Mouse (Mus musculus): ENCODE data around the gene Znrd1. TPM values are rescaled to one million over a fixed set of nuclear protein-coding genes. Genes with fewer than 3 reads are reported as not detected.

Znrd1 gene
- polyA plus RNA-seq (2015; fragmentation: Nextera tagmentation; extraction: Ambion mirVana), result 106 and 115 TPM in 2 replicates

DNA sequence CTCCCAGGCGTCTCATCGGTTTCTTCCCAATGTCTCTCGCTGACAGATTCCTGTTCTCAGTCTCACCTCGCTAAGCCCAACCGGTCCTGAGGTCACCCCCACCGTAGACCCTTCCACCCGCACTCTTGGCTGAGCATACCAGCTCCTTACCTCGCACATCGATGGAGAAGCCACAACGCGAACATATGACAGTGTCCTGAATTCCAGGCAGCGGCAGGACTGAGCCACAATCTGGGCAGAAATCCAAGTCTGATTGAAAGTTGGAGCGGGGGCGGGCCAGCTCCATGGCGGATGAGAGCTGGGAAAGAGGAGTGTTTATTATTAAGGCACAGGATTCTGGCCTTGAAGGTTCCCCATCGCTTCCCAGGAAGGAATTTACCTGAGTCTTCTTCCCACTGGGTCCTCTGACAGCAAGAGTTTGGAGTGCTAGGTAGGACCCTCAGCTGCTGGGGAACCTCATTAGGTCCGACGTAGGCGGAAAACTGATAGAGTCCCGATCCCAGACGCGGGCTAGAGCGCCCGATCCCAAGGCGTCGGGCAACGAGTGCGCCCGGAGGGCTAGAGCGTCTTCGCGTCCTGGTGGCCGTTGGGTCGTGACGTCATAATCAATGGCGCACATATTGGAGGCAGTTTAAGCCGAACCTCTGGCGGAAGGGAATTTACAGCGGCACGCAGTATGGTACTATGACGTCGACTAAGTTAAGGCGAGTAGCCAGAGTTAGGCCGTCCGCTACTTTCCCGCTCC is at the start of gene Znrd1, which contains the start of gene Znrd1as:
Gene Znrd1 (minus strand): TSS at position 561 of the 745 bp plus-strand sequence.
Gene Znrd1as (plus strand): TSS at position 594 of the 745 bp plus-strand sequence.
- no peaks in the 10 kb centered on the region for H3K27me3 ChIP-seq
- peak within 1 kb of the TSS; percentile 64 for H3K4me3 ChIP-seq
- no peaks in the 10 kb centered on the region for H3K9me3 ChIP-seq
- under 1% methylated on average over 46 of the region's 46 CpGs for WGBS
- ATAC-seq (ENCODE audit: insufficient number of reproducible peaks, insufficient read depth, low FRiP score, low TSS enrichment, low read depth), result peak; percentile 98
- peak within 1 kb of the TSS; percentile 82 for H3K9ac ChIP-seq
- peaks cover 13% of the 10 kb centered on the region for H3K4me1 ChIP-seq
- H3K27ac ChIP-seq, result peak within 1 kb of the TSS; percentile 86
- peaks cover 17% of the 10 kb centered on the region; the same call in 1 of the 2 replicates for H3K36me3 ChIP-seq
- H3K4me2 ChIP-seq, result peak within 1 kb of the TSS; percentile 74

DNA sequence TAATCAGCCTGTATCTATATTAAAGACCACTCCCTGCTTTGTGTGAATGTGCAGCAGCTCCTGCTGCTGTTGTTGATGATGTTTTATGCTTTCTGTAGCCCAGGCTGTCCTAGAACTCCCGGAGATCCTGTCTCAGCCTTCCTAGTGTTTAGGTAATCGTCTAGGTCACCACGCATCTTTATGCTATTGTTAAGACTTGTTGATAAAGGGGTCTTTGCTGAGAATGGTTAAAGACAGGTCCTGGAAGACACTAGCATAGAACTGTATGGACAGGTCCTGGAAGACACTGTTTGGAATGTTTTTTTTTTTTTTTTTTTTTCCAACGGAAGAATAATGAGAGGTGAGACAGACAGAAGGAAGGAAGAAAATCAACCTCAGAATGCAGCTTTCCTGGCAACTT is 45.0 kb upstream of the Znrd1 start:
- Histone ChIP-seq H3K4me3 (peak overlapping the region; percentile 81), H3K36me3 (peaks cover 29% of the 10 kb centered on the region), H3K9ac (peak overlapping the region; percentile 96), H3K9me3 (no peaks in the 10 kb centered on the region), H3K4me1 (peaks cover 9% of the 10 kb centered on the region), H3K4me2 (peak overlapping the region; percentile 72), H3K27ac (peak overlapping the region; percentile 93; the same call in 1 of the 2 replicates), H3K27me3 (no peaks in the 10 kb centered on the region)
- ATAC-seq (ENCODE audit: insufficient number of reproducible peaks, insufficient read depth, low FRiP score, low TSS enrichment, low read depth), result no peak
- 44% methylated on average over 4 of the region's 4 CpGs for WGBS

DNA sequence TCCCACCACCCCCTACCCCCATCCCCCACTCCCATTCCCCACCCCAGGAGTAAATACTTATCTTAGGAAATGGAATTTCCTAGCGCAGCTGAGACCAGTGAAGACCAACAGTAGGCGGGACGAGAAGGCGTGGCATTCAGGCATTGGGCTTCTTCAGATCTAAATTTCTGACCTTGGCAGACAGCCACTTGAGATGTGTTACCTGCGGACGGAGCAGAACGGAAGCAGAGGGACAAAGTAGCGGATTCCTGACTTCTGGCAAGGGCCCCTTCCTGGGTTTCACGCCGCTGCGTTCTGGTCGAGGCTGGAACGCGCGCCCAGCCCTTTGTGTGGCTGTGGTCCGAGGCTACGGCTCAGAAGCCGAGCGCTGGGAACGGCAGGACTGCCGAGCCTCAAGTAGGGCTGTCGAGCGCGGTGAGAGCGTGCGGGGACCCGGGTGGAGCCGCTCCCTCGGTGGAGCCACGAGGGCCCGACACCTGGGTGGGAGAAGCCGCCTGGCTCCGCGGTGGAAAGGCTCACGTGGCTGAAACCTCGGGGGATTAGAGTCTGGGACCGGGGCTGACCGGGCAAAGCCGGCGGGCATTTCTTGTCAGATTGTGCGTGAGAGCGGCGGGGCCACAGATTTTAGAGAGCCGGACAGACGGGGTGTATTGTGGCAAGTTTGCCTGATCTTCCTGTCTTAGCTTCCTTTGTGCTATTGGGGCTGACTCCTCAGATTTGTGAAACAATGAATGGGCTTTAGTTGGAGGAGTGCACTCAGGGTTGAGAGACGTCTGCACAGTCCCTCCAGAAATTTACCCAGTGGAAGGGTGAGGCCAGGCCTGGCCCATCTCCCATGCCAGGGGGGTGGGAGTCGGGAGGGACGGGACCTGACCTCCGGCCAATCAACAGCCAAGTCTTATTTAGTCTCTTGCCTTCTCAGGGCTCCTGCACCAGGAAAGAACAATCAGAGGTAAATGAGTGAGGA is 44.3 kb upstream of the Znrd1 start:
- H3K27ac ChIP-seq, result peak overlapping the region; percentile 93
- ATAC-seq (ENCODE audit: insufficient number of reproducible peaks, insufficient read depth, low FRiP score, low TSS enrichment, low read depth), result peak; percentile 82
- peaks cover 22% of the 10 kb centered on the region for H3K36me3 ChIP-seq
- no peaks in the 10 kb centered on the region for H3K9me3 ChIP-seq
- under 1% methylated on average over 49 of the region's 49 CpGs for WGBS
- H3K9ac ChIP-seq, result peak overlapping the region; percentile 96
- H3K4me2 ChIP-seq, result peak overlapping the region; percentile 72
- H3K27me3 ChIP-seq, result no peaks in the 10 kb centered on the region
- peaks cover 9% of the 10 kb centered on the region for H3K4me1 ChIP-seq
- peak overlapping the region; percentile 81 for H3K4me3 ChIP-seq

DNA sequence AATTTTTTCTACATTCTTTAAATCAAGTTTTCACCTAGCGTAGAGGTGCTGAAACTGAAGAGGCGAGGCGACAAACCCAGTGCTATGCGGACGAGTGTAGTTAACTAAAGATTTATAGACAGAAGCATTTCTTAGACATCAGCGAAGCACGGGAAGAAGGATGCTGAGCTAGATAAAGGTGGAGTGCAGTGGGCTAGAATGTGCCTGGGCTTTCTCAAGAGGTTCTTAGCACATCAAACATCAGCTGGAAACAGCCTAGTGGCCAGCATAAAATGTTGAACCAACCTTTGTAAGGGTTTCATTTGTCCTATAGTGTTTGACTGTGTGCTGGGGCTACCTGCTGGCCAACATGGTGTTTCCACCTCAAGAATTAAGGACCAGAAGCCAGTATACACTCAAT is 42.5 kb upstream of the Znrd1 start, which contains the start of gene Zfp57:
Gene Zfp57 (plus strand): TSS at position 301 of the 400 bp plus-strand sequence.
- no peak within 1 kb of the TSS for H3K27ac ChIP-seq
- H3K4me2 ChIP-seq, result peak within 1 kb of the TSS; percentile 72
- H3K9ac ChIP-seq, result 0 out of 2 replicates have a peak within 1 kb of the TSS, but pooled peaks have one; percentile 4

DNA sequence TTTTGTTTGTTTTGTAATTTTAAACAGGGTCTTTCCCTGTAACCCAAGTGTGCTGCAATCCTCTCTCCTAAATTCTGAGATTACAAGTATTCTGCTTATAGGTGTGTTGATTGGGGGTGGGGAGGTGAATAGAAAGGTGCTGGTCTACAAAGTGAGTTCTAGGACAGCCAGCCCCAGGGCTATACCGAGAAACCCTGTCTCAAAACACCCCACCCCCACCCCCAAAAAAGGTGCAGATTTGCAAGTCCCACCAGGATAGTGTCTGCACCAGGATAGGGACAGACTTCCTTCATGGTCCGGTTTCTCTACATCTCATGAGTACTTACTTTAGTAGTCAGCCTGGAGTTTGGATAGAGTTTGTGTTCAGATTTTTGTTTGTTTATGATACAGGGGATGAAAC is 40.1 kb upstream of the Znrd1 start:
- no peaks in the 10 kb centered on the region for H3K9me3 ChIP-seq
- no peak for ATAC-seq (ENCODE audit: insufficient number of reproducible peaks, insufficient read depth, low FRiP score, low TSS enrichment, low read depth)
- 63% methylated on average over 2 of the region's 2 CpGs for WGBS
- peaks cover 4% of the 10 kb centered on the region for H3K4me1 ChIP-seq
- no peaks in the 10 kb centered on the region for H3K27me3 ChIP-seq
- H3K27ac ChIP-seq, result no peak overlapping the region
- no peaks in the 10 kb centered on the region for H3K36me3 ChIP-seq
- H3K9ac ChIP-seq, result no peak overlapping the region
- no peak overlapping the region for H3K4me3 ChIP-seq
- H3K4me2 ChIP-seq, result no peak overlapping the region

More for the DNA sequence above, 42.5 kb upstream of the Znrd1 start, which contains the start of gene Zfp57:
- Histone ChIP-seq H3K4me3 (peak within 1 kb of the TSS; percentile 81; the same call in 1 of the 2 replicates), H3K27me3 (no peaks in the 10 kb centered on the region), H3K4me1 (peaks cover 9% of the 10 kb centered on the region), H3K36me3 (peaks cover 7% of the 10 kb centered on the region; the same call in 1 of the 2 replicates), H3K9me3 (no peaks in the 10 kb centered on the region)
- no peak for ATAC-seq (ENCODE audit: insufficient number of reproducible peaks, insufficient read depth, low FRiP score, low TSS enrichment, low read depth)
- WGBS, result 95% methylated on average over 7 of the region's 7 CpGs

DNA sequence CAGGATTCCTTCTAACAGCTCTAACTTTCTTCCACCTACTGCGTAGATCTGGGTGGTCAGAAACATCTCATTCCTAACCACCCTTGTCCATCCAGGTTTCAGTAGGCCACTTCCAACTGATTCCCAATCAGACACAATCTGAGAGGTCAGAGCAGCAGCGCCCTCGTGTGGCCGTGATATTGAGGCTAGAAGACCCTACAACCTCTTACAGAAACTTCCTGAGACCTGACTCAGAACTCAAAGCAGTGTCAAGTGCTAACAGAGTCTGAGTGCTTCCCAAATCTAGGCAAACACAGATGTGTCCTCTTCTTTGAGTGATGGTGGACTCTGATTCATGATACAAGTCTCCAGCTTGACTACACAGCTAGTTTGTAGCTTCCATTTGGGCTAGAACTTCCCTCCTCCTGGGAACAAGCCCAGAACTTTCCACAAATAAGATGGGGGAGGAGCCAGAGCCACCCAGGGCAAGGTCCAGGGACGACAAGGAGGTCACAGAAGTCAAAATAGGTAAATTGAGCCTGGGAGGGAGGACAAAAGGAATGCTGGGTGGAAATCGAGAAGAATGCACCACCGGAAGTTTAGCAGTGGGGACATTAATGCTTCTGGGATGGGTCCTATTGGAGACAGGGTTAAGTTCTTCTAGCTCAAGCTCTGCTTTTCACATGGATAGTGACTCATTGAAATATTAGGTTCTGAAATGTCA is 38.8 kb upstream of the Znrd1 start:
- Histone ChIP-seq H3K9me3 (no peaks in the 10 kb centered on the region), H3K9ac (no peak overlapping the region), H3K4me1 (no peaks in the 10 kb centered on the region), H3K4me3 (no peak overlapping the region), H3K27ac (no peak overlapping the region), H3K4me2 (no peak overlapping the region), H3K36me3 (no peaks in the 10 kb centered on the region), H3K27me3 (no peaks in the 10 kb centered on the region)
- 24% methylated on average over 7 of the region's 7 CpGs for WGBS
- ATAC-seq (ENCODE audit: insufficient number of reproducible peaks, insufficient read depth, low FRiP score, low TSS enrichment, low read depth), result no peak

DNA sequence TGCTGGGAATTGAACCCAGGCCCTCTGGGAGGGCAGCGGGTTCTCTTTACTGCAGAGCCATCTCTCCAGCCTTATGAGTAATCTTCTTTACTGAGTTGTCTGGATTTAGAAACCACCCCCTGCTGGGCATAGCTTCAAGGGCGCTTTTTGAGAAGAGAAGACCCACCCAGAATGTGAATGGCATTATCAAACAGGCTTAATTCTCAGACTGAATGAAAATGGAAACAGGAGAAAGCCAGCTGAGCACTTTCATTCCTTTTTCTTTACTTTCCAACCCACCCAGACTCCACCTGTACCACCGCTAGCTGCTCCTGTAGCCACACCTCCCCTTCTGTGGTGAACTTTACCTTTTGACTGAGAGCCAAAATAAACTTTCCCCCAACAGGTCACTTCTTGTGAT is 37.1 kb upstream of the Znrd1 start:
- no peaks in the 10 kb centered on the region for H3K9me3 ChIP-seq
- 56% methylated on average over 3 of the region's 3 CpGs for WGBS
- no peak overlapping the region for H3K27ac ChIP-seq
- H3K4me3 ChIP-seq, result no peak overlapping the region
- H3K4me2 ChIP-seq, result no peak overlapping the region
- no peaks in the 10 kb centered on the region for H3K36me3 ChIP-seq
- no peaks in the 10 kb centered on the region for H3K27me3 ChIP-seq
- ATAC-seq (ENCODE audit: insufficient number of reproducible peaks, insufficient read depth, low FRiP score, low TSS enrichment, low read depth), result no peak
- no peak overlapping the region for H3K9ac ChIP-seq
- no peaks in the 10 kb centered on the region for H3K4me1 ChIP-seq

DNA sequence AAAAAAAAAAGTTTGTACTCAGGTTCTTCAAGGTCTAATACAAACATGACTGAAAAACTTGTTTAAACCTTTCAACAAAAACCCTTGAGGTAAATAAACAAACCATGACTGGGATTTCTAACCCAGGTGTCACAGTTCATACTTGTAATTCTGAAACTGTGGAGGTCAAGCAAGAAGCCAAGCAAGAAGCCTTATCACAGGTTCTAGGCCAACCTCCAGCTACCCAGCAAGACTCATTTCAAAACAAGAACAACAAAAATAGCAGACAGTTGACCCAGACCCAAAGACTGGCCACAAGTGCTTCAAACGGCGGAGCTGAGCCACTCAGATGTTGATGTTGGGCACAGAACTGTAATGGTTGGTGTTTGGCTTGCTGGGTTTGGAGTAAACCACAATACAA is 36.2 kb upstream of the Znrd1 start:
- WGBS, result 84% methylated on average over 2 of the region's 2 CpGs
- ATAC-seq (ENCODE audit: insufficient number of reproducible peaks, insufficient read depth, low FRiP score, low TSS enrichment, low read depth), result no peak
- H3K9me3 ChIP-seq, result no peaks in the 10 kb centered on the region
- no peak overlapping the region for H3K4me3 ChIP-seq
- H3K27me3 ChIP-seq, result peaks cover 5% of the 10 kb centered on the region
- no peaks in the 10 kb centered on the region for H3K36me3 ChIP-seq
- H3K4me1 ChIP-seq, result no peaks in the 10 kb centered on the region
- no peak overlapping the region for H3K9ac ChIP-seq
- no peak overlapping the region for H3K27ac ChIP-seq
- no peak overlapping the region for H3K4me2 ChIP-seq

DNA sequence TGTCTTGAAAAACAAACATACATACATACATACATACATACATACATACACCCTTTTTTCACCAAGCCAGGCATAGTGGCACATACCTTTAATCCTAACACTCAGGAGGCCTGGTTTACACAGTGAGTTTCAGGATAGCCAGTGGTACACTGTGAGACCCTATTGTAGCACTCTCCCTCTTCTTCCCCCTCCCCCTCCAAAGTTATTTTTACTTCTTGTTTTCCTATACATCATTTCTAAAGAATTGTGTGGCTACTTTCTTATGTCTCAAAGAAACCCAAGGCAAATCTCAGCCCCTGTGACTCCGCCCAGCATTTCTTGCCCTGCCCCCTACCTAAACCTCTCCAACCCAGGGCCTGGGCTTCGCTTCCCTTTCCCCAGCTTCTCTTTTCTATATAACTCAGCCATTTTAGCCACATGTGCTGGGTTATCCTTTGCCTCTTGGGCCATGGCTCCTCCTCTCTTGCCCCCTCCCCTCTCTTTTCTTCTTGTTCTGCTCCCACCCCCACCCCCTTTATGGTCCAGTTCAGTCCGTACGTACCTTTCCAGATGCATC is 35.5 kb upstream of the Znrd1 start:
- no peak for ATAC-seq (ENCODE audit: insufficient number of reproducible peaks, insufficient read depth, low FRiP score, low TSS enrichment, low read depth)
- 84% methylated on average over 4 of the region's 4 CpGs for WGBS
- no peak overlapping the region for H3K4me2 ChIP-seq

DNA sequence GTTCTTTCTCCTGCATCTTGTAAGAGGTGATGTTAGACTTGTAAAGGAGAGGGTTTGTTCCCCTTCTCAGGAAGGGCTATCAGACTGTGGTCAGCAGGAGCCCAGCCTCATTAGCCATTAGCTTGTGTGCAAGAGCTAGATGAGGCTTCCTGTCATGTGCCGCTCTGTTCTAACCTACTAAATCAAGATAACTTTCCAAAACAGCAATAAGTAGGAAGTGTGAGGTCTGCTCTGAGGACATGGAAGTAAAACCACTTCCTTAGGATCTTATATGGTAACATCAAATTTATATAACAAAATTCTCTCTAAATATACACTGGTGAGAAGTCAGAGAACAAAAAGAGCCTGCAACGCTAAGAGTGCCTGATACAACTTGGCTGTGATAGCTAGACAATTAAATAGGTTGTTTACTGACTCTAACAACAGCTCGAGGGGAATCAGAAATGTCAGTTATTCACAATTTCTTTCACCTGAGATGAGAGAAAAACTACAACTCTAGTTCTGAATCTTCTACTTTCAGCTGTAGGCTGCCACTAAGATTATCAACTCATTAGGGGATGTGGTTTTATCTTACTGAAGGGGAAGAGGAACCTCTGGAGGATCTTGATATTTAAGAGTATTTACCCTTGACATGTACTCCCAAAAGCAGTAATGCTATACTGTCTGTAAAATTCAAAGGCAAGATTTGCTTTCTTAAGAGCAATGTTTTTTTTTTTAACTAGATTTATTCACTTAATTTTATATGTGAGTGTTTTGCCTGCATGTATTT is 34.2 kb upstream of the Znrd1 start:
- no peaks in the 10 kb centered on the region for H3K36me3 ChIP-seq
- H3K27me3 ChIP-seq, result peaks cover 25% of the 10 kb centered on the region
- no peak overlapping the region for H3K27ac ChIP-seq
- no peaks in the 10 kb centered on the region for H3K9me3 ChIP-seq
- 73% methylated on average over 3 of the region's 3 CpGs for WGBS
- no peak for ATAC-seq (ENCODE audit: insufficient number of reproducible peaks, insufficient read depth, low FRiP score, low TSS enrichment, low read depth)
- H3K4me2 ChIP-seq, result no peak overlapping the region
- no peak overlapping the region for H3K4me3 ChIP-seq
- H3K9ac ChIP-seq, result no peak overlapping the region
- peaks cover 5% of the 10 kb centered on the region; the same call in 1 of the 2 replicates for H3K4me1 ChIP-seq

More for the DNA sequence above, 35.5 kb upstream of the Znrd1 start:
- Histone ChIP-seq H3K36me3 (no peaks in the 10 kb centered on the region), H3K4me3 (no peak overlapping the region), H3K4me1 (no peaks in the 10 kb centered on the region; the same call in 1 of the 2 replicates), H3K27ac (no peak overlapping the region), H3K9ac (no peak overlapping the region), H3K27me3 (peaks cover 12% of the 10 kb centered on the region), H3K9me3 (no peaks in the 10 kb centered on the region)

Data from embryonic facial prominence, embryonic 13.5 days (tissue).